In the genomic region with DNA sequence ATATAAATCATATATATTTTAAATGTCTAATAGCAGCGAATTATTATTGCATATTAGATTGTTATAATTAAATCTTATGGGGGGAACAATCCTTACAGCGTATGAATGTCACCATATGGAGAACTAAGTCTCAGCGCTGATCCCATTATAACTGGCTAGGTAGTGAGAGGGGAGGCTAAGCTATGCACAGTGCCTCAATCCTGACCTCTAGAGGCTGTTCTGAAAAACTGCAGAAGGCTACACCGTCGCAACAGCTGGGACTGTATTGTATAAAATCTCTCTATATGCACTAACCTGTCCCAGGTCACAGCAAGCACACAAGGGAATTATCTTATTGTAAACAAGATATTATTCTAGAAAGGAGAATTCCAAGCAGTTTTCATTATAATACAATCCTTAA, we compare ENCODE assay signal across 8 mouse cellular contexts.
A peak's percentile ranks its signal among the peaks of the same experiment; 100 is the strongest.
DNase-seq lines count a peak whose midpoint lies in the region; ATAC-seq and TF ChIP-seq lines count a peak whose summit lies in the region.

No protein-coding gene starts in this region.

- H3K4me1 ChIP-seq in heart, postnatal 0 days (ENCODE audit: control insufficient read depth, insufficient read depth): no peaks in the 10 kb centered on the region
- 0 out of 2 replicates have a peak, but pooled peaks cover 2% of the 10 kb centered on the region for H3K4me1 ChIP-seq in forebrain, embryonic 16.5 days (replicated peaks; ENCODE audit: control insufficient read depth, insufficient read depth, low read length)
- H3K4me1 ChIP-seq in kidney, embryonic 16.5 days (ENCODE audit: insufficient read depth, low read length): peaks cover 14% of the 10 kb centered on the region
- H3K4me1 ChIP-seq in liver, embryonic 12.5 days: no peaks in the 10 kb centered on the region
- H3K4me1 ChIP-seq in neural tube, embryonic 14.5 days (ENCODE audit: control insufficient read depth, insufficient read depth, low read length): peaks cover 4% of the 10 kb centered on the region; the same call in 1 of the 2 replicates

- no peak overlapping the region for H3K27ac ChIP-seq in heart, postnatal 0 days (ENCODE audit: low read depth)
- no peak overlapping the region for H3K27ac ChIP-seq in forebrain, embryonic 16.5 days (ENCODE audit: low read length)
- no peak overlapping the region for H3K27ac ChIP-seq in kidney, embryonic 16.5 days (ENCODE audit: low read length)
- no peak overlapping the region for H3K27ac ChIP-seq in liver, embryonic 12.5 days
- no peak overlapping the region for H3K27ac ChIP-seq in neural tube, embryonic 14.5 days (ENCODE audit: low read depth, low read length)

- no peaks in the 10 kb centered on the region for H3K36me3 ChIP-seq in heart, postnatal 0 days (replicated peaks; ENCODE audit: control insufficient read depth, insufficient read depth, low read length)
- no peaks in the 10 kb centered on the region for H3K36me3 ChIP-seq in forebrain, embryonic 16.5 days (ENCODE audit: control insufficient read depth, insufficient read depth)
- no peaks in the 10 kb centered on the region for H3K36me3 ChIP-seq in kidney, embryonic 16.5 days (ENCODE audit: insufficient read depth, low read length)
- no peaks in the 10 kb centered on the region for H3K36me3 ChIP-seq in liver, embryonic 12.5 days
- H3K36me3 ChIP-seq in neural tube, embryonic 14.5 days (ENCODE audit: control insufficient read depth, insufficient read depth, low read length): no peaks in the 10 kb centered on the region

- H3K9me3 ChIP-seq in heart, postnatal 0 days (replicated peaks; ENCODE audit: control insufficient read depth, low read length): no peaks in the 10 kb centered on the region
- no peaks in the 10 kb centered on the region for H3K9me3 ChIP-seq in forebrain, embryonic 16.5 days (ENCODE audit: control insufficient read depth, low read length)
- H3K9me3 ChIP-seq in kidney, embryonic 16.5 days (ENCODE audit: low read length): no peaks in the 10 kb centered on the region
- H3K9me3 ChIP-seq in liver, embryonic 12.5 days (replicated peaks): no peaks in the 10 kb centered on the region
- no peaks in the 10 kb centered on the region for H3K9me3 ChIP-seq in neural tube, embryonic 14.5 days (ENCODE audit: control insufficient read depth, low read length)

- peak; percentile 81 for TF ChIP-seq CTCF in heart, postnatal 0 days (IDR thresholded peaks at IDR 0.05; ENCODE audit: low read depth)

- DNase-seq in heart, postnatal 0 days (ENCODE audit: low spot score): peak; percentile 46
- no peak for DNase-seq in heart, adult 11 months
- peak; percentile 55 to 68 for DNase-seq in cerebellum, adult 18-20 months
- DNase-seq in urinary bladder, postnatal 10 days (ENCODE audit: low spot score): no peak

- no peak overlapping the region for H3K9ac ChIP-seq in heart, postnatal 0 days (replicated peaks; ENCODE audit: low read depth, low read length)
- no peak overlapping the region for H3K9ac ChIP-seq in forebrain, embryonic 16.5 days (replicated peaks; ENCODE audit: low read depth, low read length)
- H3K9ac ChIP-seq in kidney, embryonic 16.5 days (replicated peaks; ENCODE audit: low read length): no peak overlapping the region
- no peak overlapping the region for H3K9ac ChIP-seq in liver, embryonic 12.5 days
- H3K9ac ChIP-seq in neural tube, embryonic 14.5 days (replicated peaks; ENCODE audit: low read depth, low read length): no peak overlapping the region

- no peak for TF ChIP-seq EP300 in heart, postnatal 0 days (IDR thresholded peaks at IDR 0.05; ENCODE audit: low read depth)

- H3K27me3 ChIP-seq in heart, postnatal 0 days (ENCODE audit: control insufficient read depth, insufficient read depth, low read length): no peaks in the 10 kb centered on the region
- no peaks in the 10 kb centered on the region for H3K27me3 ChIP-seq in forebrain, embryonic 16.5 days (replicated peaks; ENCODE audit: control insufficient read depth, insufficient read depth, low read length)
- H3K27me3 ChIP-seq in kidney, embryonic 16.5 days (ENCODE audit: insufficient read depth, low read length): no peaks in the 10 kb centered on the region
- no peaks in the 10 kb centered on the region for H3K27me3 ChIP-seq in liver, embryonic 12.5 days (replicated peaks)
- no peaks in the 10 kb centered on the region for H3K27me3 ChIP-seq in neural tube, embryonic 14.5 days (ENCODE audit: control insufficient read depth, insufficient read depth, low read length)

- WGBS in heart, postnatal 0 days: 12% methylated on average over 5 of the region's 5 CpGs
- 6% methylated on average over 5 of the region's 5 CpGs for WGBS in forebrain, embryonic 16.5 days
- 9% methylated on average over 5 of the region's 5 CpGs for WGBS in kidney, embryonic 16.5 days
- WGBS in liver, embryonic 12.5 days (ENCODE audit: insufficient replicate concordance): 11% methylated on average over 5 of the region's 5 CpGs
- 13% methylated on average over 5 of the region's 5 CpGs for WGBS in neural tube, embryonic 14.5 days

- peak; percentile 57 for ATAC-seq in heart, postnatal 0 days (ENCODE audit: insufficient read depth, low read depth)
- peak; percentile 98 for ATAC-seq in forebrain, embryonic 16.5 days
- ATAC-seq in kidney, embryonic 16.5 days (ENCODE audit: low FRiP score, low TSS enrichment): peak; percentile 76
- ATAC-seq in liver, embryonic 12.5 days: 0 out of 2 replicates have a peak, but pooled peaks have one; percentile 46
- ATAC-seq in neural tube, embryonic 14.5 days (ENCODE audit: low read depth): peak; percentile 98

- H3K4me3 ChIP-seq in heart, postnatal 0 days (ENCODE audit: low read depth, low read length): no peak overlapping the region
- H3K4me3 ChIP-seq in forebrain, embryonic 16.5 days (replicated peaks; ENCODE audit: low read length): no peak overlapping the region
- H3K4me3 ChIP-seq in kidney, embryonic 16.5 days (ENCODE audit: low read length): no peak overlapping the region
- no peak overlapping the region for H3K4me3 ChIP-seq in liver, embryonic 12.5 days
- H3K4me3 ChIP-seq in neural tube, embryonic 14.5 days (ENCODE audit: low read depth, low read length): no peak overlapping the region

- H3K4me2 ChIP-seq in heart, postnatal 0 days (ENCODE audit: low read depth, low read length): no peak overlapping the region
- H3K4me2 ChIP-seq in forebrain, embryonic 16.5 days (ENCODE audit: low read length): no peak overlapping the region
- H3K4me2 ChIP-seq in kidney, embryonic 16.5 days (replicated peaks; ENCODE audit: low read depth, low read length): no peak overlapping the region
- no peak overlapping the region for H3K4me2 ChIP-seq in liver, embryonic 12.5 days
- no peak overlapping the region for H3K4me2 ChIP-seq in neural tube, embryonic 14.5 days (ENCODE audit: low read depth, low read length)

Comparison
In these comparisons a context has a peak if more than half of its experiments do, and no peak if none do; other contexts are left out.
1. DNase-seq: peak in heart, postnatal 0 days (single experiment) and cerebellum, adult 18-20 months (2 of 2); none in heart, adult 11 months (single experiment) and urinary bladder, postnatal 10 days (single experiment).
2. ATAC-seq: peak in every context shown above with its lines; median percentile 98 in forebrain, embryonic 16.5 days; 98 in neural tube, embryonic 14.5 days; 76 in kidney, embryonic 16.5 days; 57 in heart, postnatal 0 days; 46 in liver, embryonic 12.5 days.